ENCODE assay signal across 12 mouse cellular contexts in genomic region chr14:34644140-34644539, GRCm38 (mm10). TPM values are rescaled to one million over a fixed set of nuclear protein-coding genes. Genes with fewer than 3 reads are reported as not detected.
"Had no signal": no experiment of that assay in that cellular context is flagged by ENCODE, and none has a peak within 500 bp of the region (broad histone marks: within the 10 kb centered on the region; RNA-seq: fewer than 3 reads in every experiment).

No protein-coding gene starts in this region.

- DNase-seq: liver, postnatal 0 days; lung, adult 2 months; lung, postnatal 14 days; lung, postnatal 36 days; right cerebral cortex, postnatal 14 days; thymus, adult 2 months; thymus, postnatal 25 days; thymus, postnatal 4 days had no signal

RNA-seq across cellular contexts. Expression of gene Opn4, which starts 44.2 kb away (rescaled TPM):
- total RNA-seq: megakaryocyte progenitor cell, adult 5-6 weeks; midbrain, postnatal 0 days; monocyte, adult 5-6 weeks; neutrophil, adult 5-6 weeks had no signal

RNA-seq across cellular contexts. Expression of gene Ldb3, which starts 55.7 kb away (rescaled TPM):
- total RNA-seq: megakaryocyte progenitor cell, adult 5-6 weeks; monocyte, adult 5-6 weeks; neutrophil, adult 5-6 weeks had no signal
